Mouse (Mus musculus): ENCODE results near the gene 4933407L21Rik.
"Not testable (repeated sequence)": the region's sequence is repeated elsewhere in the genome, so short reads cannot be mapped to it uniquely, and the experiment has no call there.

4933407L21Rik gene

DNA sequence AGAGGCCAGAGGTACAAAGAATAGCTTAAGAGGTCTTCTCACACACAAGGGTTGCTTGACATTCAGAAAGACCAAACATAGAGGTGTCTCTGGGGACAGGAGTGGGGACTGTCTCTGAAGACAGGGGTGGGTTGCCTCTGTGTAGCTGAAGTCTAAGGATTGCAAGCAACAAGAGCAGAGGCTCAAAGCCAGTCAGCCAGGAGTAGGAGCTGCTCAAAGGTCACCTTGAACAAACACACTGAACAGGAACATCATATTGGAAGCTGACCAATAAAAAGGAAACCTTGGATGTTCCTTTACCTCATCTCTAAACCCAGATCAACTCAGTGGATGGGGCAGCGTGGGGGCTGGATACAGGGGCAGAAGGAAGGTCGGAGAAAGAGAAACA, 31.6 kb downstream of the 4933407L21Rik start:
- DNase-seq = no peak

DNA sequence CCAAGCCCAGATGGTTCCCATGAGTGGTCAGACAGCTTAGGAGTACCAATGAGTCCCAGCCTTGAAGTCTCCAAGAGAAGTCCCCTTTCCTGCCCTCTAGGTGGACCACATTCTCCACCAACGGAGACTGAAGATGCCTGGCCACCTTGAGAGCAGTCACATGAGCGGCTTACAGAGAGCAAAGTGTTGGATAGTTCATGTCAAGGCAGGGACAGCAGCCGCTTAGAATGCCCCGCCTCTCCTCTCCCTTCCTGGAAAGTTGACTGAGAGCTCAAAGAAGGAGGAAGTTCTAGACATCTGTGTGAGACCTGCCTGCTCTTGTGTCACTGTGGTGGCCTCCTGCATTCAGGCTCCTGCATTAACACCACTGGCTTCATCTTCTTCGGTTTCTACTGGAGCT, 32.6 kb downstream of the 4933407L21Rik start, which contains the start of gene Gpr55:
TSS of gene Gpr55 (minus strand) at position 135 of the 400 bp plus-strand sequence.
- DNase-seq = no peak

DNA sequence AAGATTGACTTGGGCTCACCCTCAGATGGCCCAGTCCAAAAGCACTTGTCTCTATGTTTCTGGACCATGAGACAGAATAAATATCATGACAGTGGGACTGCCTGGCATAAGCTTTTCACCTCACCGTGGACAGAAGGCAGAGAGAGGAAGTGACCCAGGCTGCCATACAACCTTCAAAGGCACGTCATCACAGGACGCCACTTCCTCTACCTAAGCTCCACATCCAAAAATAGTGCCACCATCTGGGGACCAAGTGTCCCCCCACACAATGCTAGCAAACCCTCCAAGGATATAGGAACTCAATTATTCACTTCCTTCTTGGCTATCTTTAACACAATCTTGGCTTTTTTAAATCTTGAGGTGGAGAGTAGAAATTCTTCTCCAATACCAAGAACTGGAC, 33.8 kb downstream of the 4933407L21Rik start:
- DNase-seq = no peak

DNA sequence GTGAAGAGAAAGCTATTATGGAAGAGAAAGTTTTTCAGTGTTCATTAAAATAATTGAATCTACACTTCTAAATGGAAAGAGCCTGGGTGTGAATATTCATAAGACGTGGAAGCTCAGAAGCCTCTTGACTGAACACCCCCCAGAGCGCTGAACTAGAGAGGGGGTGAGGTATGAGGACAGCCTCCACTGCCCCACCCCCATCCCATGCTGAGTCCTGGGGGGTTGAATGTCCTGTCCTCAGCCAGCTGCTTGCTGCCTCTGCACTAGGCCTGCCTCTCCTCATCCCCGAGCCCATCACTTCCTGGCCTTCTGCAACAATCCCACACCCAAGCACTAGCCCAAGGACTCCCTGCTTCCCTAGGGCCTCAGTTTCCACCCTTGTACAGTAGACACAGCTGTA, 37.6 kb downstream of the 4933407L21Rik start:
- DNase-seq = no peak

DNA sequence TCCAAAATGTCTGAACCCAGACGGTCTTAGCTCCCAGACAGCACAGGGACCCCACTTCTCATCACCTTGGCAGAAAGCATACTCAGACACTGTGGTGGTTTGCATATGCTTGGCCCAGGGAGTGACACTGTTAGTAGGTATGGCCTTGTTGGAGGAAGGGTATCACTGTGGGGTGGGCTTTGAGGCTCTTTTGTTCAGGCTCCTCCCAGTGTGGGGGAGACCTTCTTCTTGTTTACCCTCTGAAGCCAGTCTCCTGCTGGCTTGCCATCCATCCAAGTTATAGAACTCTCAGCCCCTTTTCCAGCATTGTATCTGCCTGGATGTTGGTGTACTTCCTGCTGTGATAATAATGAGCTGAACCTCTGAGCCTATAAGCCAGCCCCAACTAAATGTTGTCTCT, 40.8 kb downstream of the 4933407L21Rik start:
- no peak for DNase-seq

DNA sequence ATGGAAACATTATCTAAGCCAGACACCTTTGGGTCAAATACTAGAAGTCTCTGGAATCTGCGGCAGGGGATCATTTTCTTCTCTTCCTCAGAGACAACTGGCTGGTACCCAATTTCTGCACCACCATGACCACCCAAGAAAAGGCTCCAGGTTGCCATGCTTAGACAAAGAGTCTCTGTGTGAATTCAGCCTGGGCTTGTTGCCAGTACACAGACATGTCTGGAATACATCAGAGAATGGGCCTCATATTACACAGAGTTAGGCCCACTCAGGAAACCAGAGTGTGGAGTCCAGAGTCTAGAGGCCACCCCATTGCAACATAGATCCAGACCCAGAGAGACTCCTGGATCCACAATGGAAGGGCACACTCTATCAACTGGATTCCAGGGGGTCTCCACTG, 41.2 kb downstream of the 4933407L21Rik start:
- DNase-seq = no peak

DNA sequence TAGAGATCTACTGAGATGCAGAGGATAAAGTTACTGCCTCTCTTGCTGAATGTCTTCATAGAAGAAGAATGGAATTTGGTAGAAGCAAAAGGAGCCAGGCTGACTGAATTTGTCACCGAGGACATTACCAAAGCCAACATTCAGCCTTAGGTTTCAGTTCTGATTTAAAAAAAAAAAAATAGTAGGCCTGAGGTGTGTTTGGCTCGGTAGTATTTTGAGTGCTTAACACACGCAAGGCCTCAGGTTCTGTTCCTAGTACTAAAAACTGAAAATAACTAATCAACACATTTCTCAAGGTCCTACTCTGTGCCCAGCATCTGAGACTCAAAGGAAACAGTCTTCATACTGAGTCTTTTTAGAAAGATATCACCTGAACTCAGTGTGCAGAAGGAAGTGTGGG, 42.8 kb downstream of the 4933407L21Rik start:
- DNase-seq = no peak

DNA sequence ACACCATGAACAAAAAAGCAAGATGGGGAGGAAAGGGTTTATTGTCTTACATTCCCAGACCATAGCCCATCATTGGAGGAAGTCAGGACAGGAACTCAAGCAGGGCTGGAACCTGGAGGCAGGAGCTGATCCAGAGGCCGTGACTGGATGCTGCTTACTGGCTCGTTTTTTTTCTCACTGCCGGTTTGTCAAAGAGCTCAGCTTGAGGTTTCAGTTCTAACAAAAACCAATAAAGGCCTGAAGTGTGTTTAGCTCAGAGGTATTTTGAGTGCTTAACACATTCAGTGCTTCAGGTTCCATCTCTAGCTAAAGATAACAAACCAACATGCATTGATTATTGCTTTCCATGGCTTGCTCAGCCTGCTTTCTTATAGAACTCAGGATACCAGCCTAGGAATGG, 44.1 kb downstream of the 4933407L21Rik start:
- no peak for DNase-seq

DNA sequence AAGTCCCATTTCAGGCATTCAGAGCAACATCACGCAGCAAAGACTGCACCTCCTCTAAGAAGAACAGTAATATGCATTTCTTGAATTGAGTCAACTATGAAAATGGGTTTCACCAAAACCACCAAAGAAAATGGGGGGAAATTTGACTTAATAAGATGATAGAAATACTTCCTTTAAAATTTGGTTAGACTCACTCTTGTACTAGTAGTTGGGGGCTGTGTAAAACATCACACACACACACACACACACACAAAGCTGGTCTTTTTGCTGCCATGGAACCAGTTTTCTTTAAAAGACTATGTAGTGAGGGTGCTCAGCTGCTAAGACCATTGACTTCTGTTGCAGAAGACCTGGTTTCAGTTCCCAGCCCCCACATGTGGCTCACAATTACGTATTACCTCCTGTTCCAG, 45.2 kb downstream of the 4933407L21Rik start:
- DNase-seq = no peak

DNA sequence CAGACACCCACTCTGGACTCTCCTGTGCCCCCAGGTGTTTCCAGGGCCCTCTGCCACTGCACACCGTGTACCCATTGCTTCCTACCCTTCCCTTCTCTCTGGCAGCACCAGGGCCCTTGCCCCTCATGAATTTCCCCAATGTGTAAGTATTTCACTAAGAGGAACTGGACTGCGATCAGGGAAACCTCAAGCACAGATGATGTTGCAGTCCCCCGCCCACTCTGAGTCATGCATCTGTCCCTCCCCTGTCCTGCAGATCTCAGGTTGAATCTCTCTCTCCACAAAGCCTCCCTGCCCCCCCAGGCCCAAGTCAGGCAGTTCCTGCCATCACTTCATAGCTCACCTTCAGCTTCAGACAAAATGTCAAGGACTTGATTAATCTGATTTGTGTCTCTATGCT, 49.4 kb downstream of the 4933407L21Rik start:
- no peak for DNase-seq

DNA sequence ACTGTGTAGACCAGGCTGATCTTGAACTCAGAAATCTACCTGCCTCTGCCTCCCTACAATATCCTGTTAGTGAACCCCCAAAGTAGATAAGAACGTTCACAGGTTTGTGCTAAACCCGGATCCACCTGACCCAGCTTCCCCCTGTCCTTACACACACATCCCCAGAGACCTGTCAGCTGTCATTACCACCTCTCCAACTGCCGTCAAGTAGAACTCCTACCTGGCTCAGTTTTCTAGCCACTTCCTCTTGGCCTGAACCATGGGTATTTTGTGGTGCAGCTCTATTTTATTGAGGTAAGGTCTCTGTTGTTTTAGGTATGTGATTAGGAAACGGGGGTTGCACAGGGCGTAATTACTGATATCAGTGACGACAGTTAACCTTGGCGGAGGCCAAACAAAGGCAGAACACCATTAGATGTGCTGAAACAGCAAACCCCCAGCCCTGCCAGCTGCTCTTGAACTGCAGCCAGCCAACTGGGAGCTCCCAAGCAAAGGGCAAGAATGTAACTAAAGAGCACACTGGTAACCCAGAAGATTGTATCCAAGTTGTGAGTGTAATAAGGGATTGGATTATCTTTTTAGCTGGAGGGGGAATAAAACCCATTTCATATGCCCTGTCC, 53.6 kb downstream of the 4933407L21Rik start:
- DNase-seq = no peak

DNA sequence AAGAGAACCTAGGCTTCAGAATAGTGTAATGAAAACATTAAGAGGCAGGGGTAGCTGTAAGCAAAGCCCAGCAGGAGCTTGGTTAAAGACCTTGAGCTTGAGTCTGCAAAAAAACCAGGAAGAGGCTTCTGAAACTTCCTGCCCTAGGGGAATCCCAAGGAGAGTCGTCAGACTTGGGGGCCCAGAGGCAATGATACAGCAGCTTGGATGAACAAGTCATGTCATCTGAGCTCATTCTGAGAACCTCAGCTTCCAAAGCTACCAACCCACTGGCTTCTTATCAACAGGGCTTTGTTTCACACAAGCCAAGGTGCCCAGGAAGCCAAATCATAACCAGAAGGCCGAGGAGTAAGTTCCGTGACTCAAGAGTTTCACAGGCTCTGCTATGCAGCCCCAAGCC, 57.5 kb downstream of the 4933407L21Rik start:
- DNase-seq = no peak

DNA sequence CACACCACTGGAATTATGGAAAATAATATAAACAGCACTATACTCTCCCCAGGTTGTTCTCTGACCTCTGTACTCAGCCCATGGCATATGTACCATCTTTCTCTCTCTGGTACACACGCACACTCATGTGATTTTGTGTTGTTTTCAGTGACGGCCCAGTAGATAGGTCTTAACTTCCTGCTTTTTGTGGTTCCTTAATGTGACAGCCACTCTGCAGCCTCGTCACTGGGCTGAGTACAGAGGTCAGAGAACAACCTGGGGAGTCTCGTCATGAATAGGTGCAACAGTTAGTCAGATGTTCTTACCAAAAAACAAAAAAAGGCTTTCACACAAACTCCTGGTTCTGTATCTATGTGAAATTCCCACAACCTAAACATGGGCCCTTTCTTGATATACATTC, 60.1 kb downstream of the 4933407L21Rik start:
- no peak for DNase-seq

DNA sequence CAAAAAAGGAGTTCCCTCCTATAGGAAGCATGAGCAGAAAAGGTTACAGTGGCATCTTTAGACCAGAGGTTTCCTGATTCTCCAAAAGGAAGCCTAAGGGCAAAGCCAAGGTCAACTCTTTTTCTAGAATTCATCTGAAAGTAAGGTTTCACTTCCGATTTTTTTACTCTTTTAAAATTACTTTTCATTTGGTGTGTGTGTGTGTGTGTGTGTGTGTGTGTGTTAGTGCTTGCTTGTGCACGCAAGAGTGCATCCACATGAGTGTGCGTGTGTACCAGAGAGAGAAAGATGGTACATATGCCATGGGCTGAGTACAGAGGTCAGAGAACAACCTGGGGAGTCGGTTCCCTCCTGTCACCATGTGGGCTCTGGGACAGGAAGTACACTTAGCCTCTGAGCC, 60.6 kb downstream of the 4933407L21Rik start:
- not testable (repeated sequence) for DNase-seq

All from right cerebral cortex, adult 18-20 months (tissue).